Mouse (Mus musculus) adrenal gland, adult 18-20 months (tissue): ENCODE results near the gene Atrnl1. TPM values are rescaled to one million over a fixed set of nuclear protein-coding genes. Genes with fewer than 3 reads are reported as not detected.
A peak's percentile ranks its signal among the peaks of the same experiment; 100 is the strongest.

ENCODE experiments used
- DNase-seq, 2 experiments: peaks; one replicate each; pipeline ENCODE4 v3.0.0; 2021 to 2022; ENCODE audit warnings: low spot score in 2 of 2
- total RNA-seq, 2 experiments: library from RNA; stranded (reverse); gene quantifications; 1 replicate in 1 of 2; 2 replicates in 1 of 2; pipeline ENCODE4 v1.2.3; 2021

Gene Atrnl1
- total RNA-seq, 2 experiments from 2014 or later: 22.4 to 23.5 TPM

- DNase-seq: peak; percentile 13 to 30
Measured at GRCm38 (mm10) chr19:57609361-57610057, 1.3 kb upstream of the Atrnl1 start.

GRCm38 (mm10) chr19:57610058-57610475 lies 767 bp upstream of the Atrnl1 start:
- DNase-seq: peak; percentile 54 to 57

GRCm38 (mm10) chr19:57611291-57612178 lies 701 bp downstream of the Atrnl1 start:
- peak; percentile 52 to 56 for DNase-seq

GRCm38 (mm10) chr19:57612179-57612472 lies 1.3 kb downstream of the Atrnl1 start:
- DNase-seq: no peak

- DNase-seq: no peak
Measured at GRCm38 (mm10) chr19:57615972-57616621, 5.3 kb downstream of the Atrnl1 start.

- no peak for DNase-seq
Measured at GRCm38 (mm10) chr19:57619088-57619487, 8.3 kb downstream of the Atrnl1 start.

- DNase-seq: no peak
Measured at GRCm38 (mm10) chr19:57621814-57622213, 11.0 kb downstream of the Atrnl1 start.

- no peak for DNase-seq
Measured at GRCm38 (mm10) chr19:57625738-57626137, 14.9 kb downstream of the Atrnl1 start.

- no peak for DNase-seq
Measured at GRCm38 (mm10) chr19:57627251-57627650, 16.4 kb downstream of the Atrnl1 start.

GRCm38 (mm10) chr19:57642536-57642935 lies 31.7 kb downstream of the Atrnl1 start:
- no peak for DNase-seq

- DNase-seq: no peak
Measured at GRCm38 (mm10) chr19:57642980-57643379, 32.1 kb downstream of the Atrnl1 start.

- no peak for DNase-seq
Measured at GRCm38 (mm10) chr19:57648202-57648943, 37.5 kb downstream of the Atrnl1 start.

GRCm38 (mm10) chr19:57648944-57649271 lies 38.1 kb downstream of the Atrnl1 start:
- no peak for DNase-seq

GRCm38 (mm10) chr19:57655083-57655482 lies 44.2 kb downstream of the Atrnl1 start:
- DNase-seq: peak; percentile 27 to 36

- DNase-seq: no peak
Measured at GRCm38 (mm10) chr19:57655491-57655890, 44.7 kb downstream of the Atrnl1 start.

- no peak for DNase-seq
Measured at GRCm38 (mm10) chr19:57657426-57658087, 46.7 kb downstream of the Atrnl1 start.

- DNase-seq: no peak
Measured at GRCm38 (mm10) chr19:57658111-57659091, 47.6 kb downstream of the Atrnl1 start.

GRCm38 (mm10) chr19:57667011-57667410 lies 56.2 kb downstream of the Atrnl1 start:
- no peak for DNase-seq

- no peak for DNase-seq
Measured at GRCm38 (mm10) chr19:57667946-57668345, 57.1 kb downstream of the Atrnl1 start.

GRCm38 (mm10) chr19:57679455-57679854 lies 68.6 kb downstream of the Atrnl1 start:
- DNase-seq: no peak
